In genomic region chr9:107335909-107336308, GRCm38 (mm10) we compare ENCODE assay signal across 9 mouse cellular contexts. TPM values are rescaled to one million over a fixed set of nuclear protein-coding genes. Genes with fewer than 3 reads are reported as not detected.
A peak's percentile ranks its signal among the peaks of the same experiment; 100 is the strongest.
DNase-seq lines count a peak whose midpoint lies in the region; ATAC-seq and TF ChIP-seq lines count a peak whose summit lies in the region.
"Had no signal": no experiment of that assay in that cellular context is flagged by ENCODE, and none has a peak within 500 bp of the region (broad histone marks: within the 10 kb centered on the region; RNA-seq: fewer than 3 reads in every experiment).

No protein-coding gene starts in this region.

- no peaks in the 10 kb centered on the region for H3K9me3 ChIP-seq in kidney, embryonic 14.5 days (ENCODE audit: control insufficient read depth, low read length)
- H3K9me3 ChIP-seq in midbrain, postnatal 0 days (ENCODE audit: low read length), result no peaks in the 10 kb centered on the region
- H3K9me3 ChIP-seq: neural tube, embryonic 12.5 days had no signal

- intact Hi-C loops in gastrocnemius, postnatal 36 days (cut with DNase I), result loop anchor here (1.0 kb wide), 1 partner anchor 42 kb away; no protein-coding TSS in a partner anchor

- H3K4me2 ChIP-seq in kidney, embryonic 14.5 days (replicated peaks; ENCODE audit: low read depth, low read length), result no peak overlapping the region
- no peak overlapping the region for H3K4me2 ChIP-seq in midbrain, postnatal 0 days (ENCODE audit: low read depth, low read length, poor library complexity, severe bottlenecking)
- H3K4me2 ChIP-seq: neural tube, embryonic 12.5 days had no signal

- WGBS in kidney, embryonic 14.5 days, result 12% methylated on average over 5 of the region's 5 CpGs
- whole genome bisulfite sequencing in midbrain, postnatal 0 days, result 13% methylated on average over 5 of the region's 5 CpGs

- DNase-seq in kidney, adult 11 months, result peak; percentile 72
- DNase-seq in T-cell, adult 2 months (ENCODE audit: low spot score), result peak; percentile 84
- peak; percentile 84 to 88 for DNase-seq in cerebellum, postnatal 10 days
- peak; percentile 63 to 72 for DNase-seq in gastrocnemius, postnatal 36 days
- DNase-seq in layer of hippocampus, postnatal 25 days (ENCODE audit: extremely low spot score in 1 of 2, low spot score in 1 of 2), result peak; percentile 42 to 66
- DNase-seq in midbrain, postnatal 0 days (ENCODE audit: low spot score), result peak; percentile 51
- DNase-seq in testis, postnatal 10 days (ENCODE audit: low spot score), result peak; percentile 83

- peaks cover 3% of the 10 kb centered on the region; the same call in 1 of the 2 replicates for H3K36me3 ChIP-seq in kidney, embryonic 14.5 days (ENCODE audit: control insufficient read depth, insufficient read depth, low read length)
- H3K36me3 ChIP-seq in midbrain, postnatal 0 days (ENCODE audit: insufficient read depth, low read length), result peaks cover 17% of the 10 kb centered on the region
- H3K36me3 ChIP-seq: neural tube, embryonic 12.5 days had no signal

- no peak overlapping the region for H3K4me3 ChIP-seq in kidney, embryonic 14.5 days (ENCODE audit: low read length)
- no peak overlapping the region for H3K4me3 ChIP-seq in midbrain, postnatal 0 days (ENCODE audit: low read depth, low read length)
- H3K4me3 ChIP-seq: neural tube, embryonic 12.5 days had no signal

- no peaks in the 10 kb centered on the region for H3K27me3 ChIP-seq in kidney, embryonic 14.5 days (ENCODE audit: control insufficient read depth, insufficient read depth, low read length)
- no peaks in the 10 kb centered on the region for H3K27me3 ChIP-seq in midbrain, postnatal 0 days (ENCODE audit: insufficient read depth, low read length)
- H3K27me3 ChIP-seq: neural tube, embryonic 12.5 days had no signal

- H3K9ac ChIP-seq in kidney, embryonic 14.5 days (ENCODE audit: low read depth, low read length), result no peak overlapping the region
- H3K9ac ChIP-seq in midbrain, postnatal 0 days (replicated peaks; ENCODE audit: low read length, poor library complexity, severe bottlenecking), result no peak overlapping the region
- H3K9ac ChIP-seq: neural tube, embryonic 12.5 days had no signal

- peak; percentile 84 for TF ChIP-seq CTCF in midbrain, postnatal 0 days (IDR thresholded peaks at IDR 0.05)

- peaks cover 14% of the 10 kb centered on the region; the same call in 1 of the 2 replicates for H3K4me1 ChIP-seq in kidney, embryonic 14.5 days (ENCODE audit: control insufficient read depth, insufficient read depth, low read length)
- peaks cover 12% of the 10 kb centered on the region; the same call in 1 of the 2 replicates for H3K4me1 ChIP-seq in midbrain, postnatal 0 days (ENCODE audit: insufficient read depth, low read length)

- ATAC-seq in kidney, embryonic 14.5 days (ENCODE audit: low FRiP score, low TSS enrichment), result no peak
- ATAC-seq in midbrain, postnatal 0 days (ENCODE audit: low FRiP score), result no peak

- no peak overlapping the region for H3K27ac ChIP-seq in kidney, embryonic 14.5 days (ENCODE audit: low read depth, low read length)
- no peak overlapping the region for H3K27ac ChIP-seq in midbrain, postnatal 0 days (ENCODE audit: low read depth, low read length)
- H3K27ac ChIP-seq: neural tube, embryonic 12.5 days had no signal

RNA-seq across cellular contexts. Expression of gene Hemk1, which starts 2.2 kb away (rescaled TPM):
- 9.7 and 11.3 TPM in 2 replicates for polyA plus RNA-seq in kidney, embryonic 14.5 days (2014; fragmentation: Nextera tagmentation; extraction: Ambion mirVana)
- 10 to 100 TPM in 1 of 2 experiments, 1 to 10 TPM in 1; 9.3 to 11.2 TPM for total RNA-seq in gastrocnemius, postnatal 36 days (2021)
- 10 to 100 TPM; 16.5 to 18.2 TPM for total RNA-seq in layer of hippocampus, postnatal 25 days (2021)
- total RNA-seq in midbrain, postnatal 0 days (2014; rRNA removed), result 15.8 and 21.3 TPM in 2 replicates
- 15.9 and 19.4 TPM in 2 replicates for polyA plus RNA-seq in midbrain, postnatal 0 days (2015; fragmentation: Nextera tagmentation; extraction: Ambion mirVana)

RNA-seq across cellular contexts. Expression of gene 6430571L13Rik, which starts 4.5 kb away (rescaled TPM):
- polyA plus RNA-seq in kidney, embryonic 14.5 days (2014; fragmentation: Nextera tagmentation; extraction: Ambion mirVana), result 0.31 and 0.43 TPM in 2 replicates
- total RNA-seq in gastrocnemius, postnatal 36 days (2021), result 10 to 100 TPM; 33.5 to 35.9 TPM
- 1 to 10 TPM; 2.1 to 2.3 TPM for total RNA-seq in layer of hippocampus, postnatal 25 days (2021)
- total RNA-seq in midbrain, postnatal 0 days (2014; rRNA removed), result 11.0 and 13.6 TPM in 2 replicates
- polyA plus RNA-seq in midbrain, postnatal 0 days (2015; fragmentation: Nextera tagmentation; extraction: Ambion mirVana), result 10.4 and 11.1 TPM in 2 replicates

RNA-seq across cellular contexts. Expression of gene Cish, which starts 40.1 kb away (rescaled TPM):
- polyA plus RNA-seq in kidney, embryonic 14.5 days (2014; fragmentation: Nextera tagmentation; extraction: Ambion mirVana), result 6.3 and 7.1 TPM in 2 replicates
- total RNA-seq in gastrocnemius, postnatal 36 days (2021), result 10 to 100 TPM in 1 of 2 experiments, 1 to 10 TPM in 1; 3.9 to 32.3 TPM
- 1 to 10 TPM; 2.6 to 2.8 TPM for total RNA-seq in layer of hippocampus, postnatal 25 days (2021)
- total RNA-seq in midbrain, postnatal 0 days (2014; rRNA removed), result 2.4 and 6.0 TPM in 2 replicates
- polyA plus RNA-seq in midbrain, postnatal 0 days (2015; fragmentation: Nextera tagmentation; extraction: Ambion mirVana), result 6.5 and 6.7 TPM in 2 replicates

RNA-seq across cellular contexts. Expression of gene Mapkapk3, which starts 46.2 kb away (rescaled TPM):
- polyA plus RNA-seq in kidney, embryonic 14.5 days (2014; fragmentation: Nextera tagmentation; extraction: Ambion mirVana), result 3.8 and 6.5 TPM in 2 replicates
- 10 to 100 TPM; 28.2 to 31.2 TPM for total RNA-seq in gastrocnemius, postnatal 36 days (2021)
- 1 to 10 TPM; 2.1 to 3.1 TPM for total RNA-seq in layer of hippocampus, postnatal 25 days (2021)
- 2.3 and 3.2 TPM in 2 replicates for total RNA-seq in midbrain, postnatal 0 days (2014; rRNA removed)
- polyA plus RNA-seq in midbrain, postnatal 0 days (2015; fragmentation: Nextera tagmentation; extraction: Ambion mirVana), result 1.3 and 2.2 TPM in 2 replicates
